Mouse (Mus musculus) small intestine, adult 2 months (tissue): ENCODE results near the gene Boll. TPM values are rescaled to one million over a fixed set of nuclear protein-coding genes. Genes with fewer than 3 reads are reported as not detected.
"Not testable (repeated sequence)": the region's sequence is repeated elsewhere in the genome, so short reads cannot be mapped to it uniquely, and the experiment has no call there.

Experiments
- H3K27ac ChIP-seq: fragments of 200-500 bp; 2 replicates; pipeline ENCODE4 v1.5.1; 2012; ENCODE audit warnings: low read depth, low read length, control low read depth, inconsistent platforms; ENCODE audit not compliant: insufficient read depth
- H3K27me3 ChIP-seq: fragments of 200-500 bp; 2 replicates; pipeline ENCODE4 v1.6.1; 2012; ENCODE audit warnings: mild to moderate bottlenecking, moderate library complexity, low read length, inconsistent platforms; ENCODE audit not compliant: control insufficient read depth, insufficient read depth
- H3K36me3 ChIP-seq: fragments of 200-500 bp; 2 replicates; pipeline ENCODE4 v1.6.1; 2012; ENCODE audit warnings: mild to moderate bottlenecking, low read length, control low read depth, inconsistent platforms; ENCODE audit not compliant: control insufficient read depth, insufficient read depth
- H3K4me1 ChIP-seq: fragments of 200-500 bp; 2 replicates; pipeline ENCODE4 v1.6.1; 2012; ENCODE audit warnings: low read length, inconsistent platforms, mixed read lengths; ENCODE audit not compliant: control insufficient read depth, insufficient read depth, insufficient read length
- H3K4me3 ChIP-seq: fragments of 200-500 bp; 2 replicates; pipeline ENCODE4 v1.5.1; 2012; ENCODE audit warnings: low read depth, mild to moderate bottlenecking, control low read depth, inconsistent platforms, low read length, moderate library complexity
- CTCF ChIP-seq: fragments of 200-500 bp; IDR thresholded peaks from 2 replicates; pipeline ENCODE4 v1.5.1; 2012; ENCODE audit warnings: low read depth, mild to moderate bottlenecking, control low read depth, inconsistent platforms, low read length, moderate library complexity, mixed read lengths; ENCODE audit not compliant: insufficient replicate concordance, insufficient read length; ENCODE audit errors: extremely low read depth
- POLR2A ChIP-seq: fragments of 200-500 bp; IDR thresholded peaks from 2 replicates; pipeline ENCODE4 v1.6.1; 2012; ENCODE audit warnings: low read depth, mild to moderate bottlenecking, control low read depth, inconsistent platforms, low read length, moderate library complexity
- WGBS: fragments of 180-500 bp; shearing (Covaris S2); methylation state at CpG from one replicate; pipeline ENCODE4 v1.1.7; 2018; 5-methylcytosine and 5-hydroxymethylcytosine counted together
- polyA plus RNA-seq: library from polyadenylated mRNA; depleted of rRNA; stranded (reverse); fragments of >200 nt; gene quantifications from 2 replicates; pipeline ENCODE4 v1.2.3, GENCODE M21; 2012

Boll gene
- polyA plus RNA-seq, 1 experiment: not detected

DNA sequence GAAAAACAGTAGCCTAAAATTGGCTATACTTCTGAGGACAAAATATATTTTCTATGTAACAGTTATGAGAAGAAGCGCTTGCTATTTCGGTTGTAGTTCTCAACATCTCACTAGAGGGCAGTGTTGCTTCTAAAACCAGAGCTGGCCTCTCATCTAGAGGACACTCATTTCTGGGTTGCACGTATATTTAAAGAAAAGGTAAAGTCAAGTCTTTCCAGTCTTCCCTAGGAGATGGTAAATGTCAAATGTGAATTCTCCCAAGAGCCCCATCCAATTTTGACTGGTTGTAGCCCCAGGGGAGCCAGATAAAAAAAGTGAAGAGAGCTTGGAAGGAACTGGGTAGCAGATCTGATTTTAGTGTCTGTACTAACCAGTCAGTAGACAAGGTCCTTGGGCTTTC is 41.2 kb upstream of the Boll start:
- H3K36me3 ChIP-seq: no peaks in the 10 kb centered on the region
- no peak overlapping the region for H3K27ac ChIP-seq
- WGBS: 2% methylated on average over 3 of the region's 3 CpGs
- no peak overlapping the region for H3K4me3 ChIP-seq
- peaks cover 5% of the 10 kb centered on the region; the same call in 1 of the 2 replicates for H3K4me1 ChIP-seq
- TF ChIP-seq CTCF (no peak), POLR2A (no peak)
- peaks cover 16% of the 10 kb centered on the region for H3K27me3 ChIP-seq

DNA sequence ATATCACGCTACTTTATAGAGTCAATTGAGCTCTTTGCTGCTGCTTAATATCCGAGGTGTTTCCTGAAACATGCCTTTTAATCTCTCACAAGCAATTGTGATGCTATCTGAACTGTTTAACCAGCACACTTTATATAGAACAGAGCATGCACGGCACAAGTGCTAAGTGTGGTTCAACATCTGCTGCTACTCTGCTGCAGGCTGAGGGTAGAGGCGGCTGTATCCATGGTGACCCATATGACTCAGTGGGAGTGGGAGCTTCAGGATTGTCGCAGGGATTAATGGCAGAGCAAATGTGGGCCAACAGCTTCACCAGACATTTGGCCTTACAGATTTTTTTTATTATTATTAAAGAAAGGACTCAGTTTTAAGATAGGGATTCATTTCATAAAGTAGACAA is 36.6 kb upstream of the Boll start:
- no peak overlapping the region for H3K27ac ChIP-seq
- 42% methylated on average over 5 of the region's 5 CpGs for WGBS
- TF ChIP-seq POLR2A (no peak), CTCF (no peak)
- no peak overlapping the region for H3K4me3 ChIP-seq
- H3K27me3 ChIP-seq: peaks cover under 1% of the 10 kb centered on the region; the same call in 1 of the 2 replicates
- no peaks in the 10 kb centered on the region for H3K4me1 ChIP-seq
- no peaks in the 10 kb centered on the region for H3K36me3 ChIP-seq

DNA sequence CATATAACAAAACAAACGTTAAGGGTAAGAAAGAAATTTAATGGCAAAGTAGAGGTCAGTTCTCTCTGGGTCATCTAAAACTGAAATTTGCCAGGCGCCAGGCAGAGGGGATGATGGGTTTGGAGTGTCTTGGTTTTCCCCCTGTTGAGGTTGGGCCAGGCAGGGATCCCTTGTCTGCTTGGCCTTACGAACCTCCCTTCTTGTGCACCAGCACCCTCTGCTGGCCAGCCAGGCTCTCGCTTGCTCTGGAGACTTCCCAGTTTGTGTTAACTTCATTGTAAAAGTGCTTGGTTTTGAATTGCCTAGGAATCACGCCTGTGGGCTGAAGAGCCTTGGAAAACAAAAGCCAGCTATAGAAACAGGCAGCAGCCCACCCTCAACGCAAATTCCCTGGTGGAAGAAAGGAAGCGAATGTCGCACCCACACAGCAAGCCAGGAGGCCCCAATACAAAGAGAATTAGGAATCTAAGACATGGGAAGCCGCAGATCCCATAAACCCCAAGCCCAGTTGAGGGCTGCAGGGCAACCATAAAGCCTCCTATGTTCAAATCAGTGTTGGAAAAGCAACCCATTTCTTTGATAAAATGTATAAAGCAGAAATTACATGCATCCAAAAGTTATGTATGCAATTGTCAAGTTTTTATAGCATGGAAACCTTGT is 20.0 kb upstream of the Boll start:
- H3K4me3 ChIP-seq: no peak overlapping the region
- H3K4me1 ChIP-seq: no peaks in the 10 kb centered on the region
- H3K27me3 ChIP-seq: no peaks in the 10 kb centered on the region
- peak; percentile 93 for TF ChIP-seq CTCF
- TF ChIP-seq POLR2A: 0 out of 2 replicates have a peak, but pooled peaks have one; percentile 9
- H3K36me3 ChIP-seq: no peaks in the 10 kb centered on the region
- WGBS: 17% methylated on average over 9 of the region's 9 CpGs
- H3K27ac ChIP-seq: no peak overlapping the region

DNA sequence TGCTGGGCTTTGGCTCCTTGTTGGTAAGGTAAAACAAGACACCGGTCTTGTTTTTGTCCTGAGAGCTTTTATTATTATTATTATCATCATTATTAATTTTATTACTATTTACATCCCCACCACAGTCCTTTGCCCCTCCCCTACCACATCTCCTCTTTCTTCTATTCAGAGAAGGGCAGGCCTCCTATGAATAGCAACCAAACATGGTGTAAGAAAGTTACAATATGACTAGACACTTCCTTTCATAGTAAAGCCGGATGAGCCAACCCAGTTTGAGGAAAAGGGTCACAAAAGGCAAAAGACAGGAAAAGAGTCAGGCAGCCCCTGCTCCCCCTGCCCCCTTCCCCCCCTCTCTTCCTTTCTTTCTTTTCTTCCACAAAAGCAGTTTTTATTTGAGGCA is 17.3 kb upstream of the Boll start:
- TF ChIP-seq CTCF: no peak
- TF ChIP-seq POLR2A: no peak
- Histone ChIP-seq H3K4me1 (no peaks in the 10 kb centered on the region), H3K36me3 (no peaks in the 10 kb centered on the region), H3K27ac (no peak overlapping the region), H3K4me3 (no peak overlapping the region), H3K27me3 (no peaks in the 10 kb centered on the region)
- WGBS: 60% methylated on average over 2 of the region's 2 CpGs

DNA sequence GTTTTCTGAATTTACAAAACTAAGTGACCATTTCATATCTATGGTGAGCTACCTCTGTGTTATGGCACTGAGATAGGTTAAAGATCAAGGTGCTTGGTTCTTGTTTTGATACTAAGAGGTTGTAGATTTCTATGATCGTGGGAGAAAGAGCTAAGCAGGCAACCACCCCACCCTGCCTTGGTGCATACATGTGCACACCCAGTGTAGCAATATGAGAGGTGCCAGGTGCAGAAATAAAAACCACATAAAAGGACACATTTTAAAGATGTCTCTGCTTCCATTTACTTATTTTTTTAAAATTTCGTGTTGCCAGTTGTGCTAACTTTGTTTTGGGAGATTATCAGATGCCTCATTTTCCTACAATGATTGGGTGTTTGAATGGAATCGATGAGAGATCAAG is 9.4 kb upstream of the Boll start:
- Histone ChIP-seq H3K36me3 (no peaks in the 10 kb centered on the region), H3K4me3 (no peak overlapping the region), H3K27me3 (no peaks in the 10 kb centered on the region), H3K4me1 (no peaks in the 10 kb centered on the region), H3K27ac (no peak overlapping the region)
- TF ChIP-seq POLR2A: no peak
- no peak for TF ChIP-seq CTCF
- WGBS: 83% methylated on average over 3 of the region's 3 CpGs

DNA sequence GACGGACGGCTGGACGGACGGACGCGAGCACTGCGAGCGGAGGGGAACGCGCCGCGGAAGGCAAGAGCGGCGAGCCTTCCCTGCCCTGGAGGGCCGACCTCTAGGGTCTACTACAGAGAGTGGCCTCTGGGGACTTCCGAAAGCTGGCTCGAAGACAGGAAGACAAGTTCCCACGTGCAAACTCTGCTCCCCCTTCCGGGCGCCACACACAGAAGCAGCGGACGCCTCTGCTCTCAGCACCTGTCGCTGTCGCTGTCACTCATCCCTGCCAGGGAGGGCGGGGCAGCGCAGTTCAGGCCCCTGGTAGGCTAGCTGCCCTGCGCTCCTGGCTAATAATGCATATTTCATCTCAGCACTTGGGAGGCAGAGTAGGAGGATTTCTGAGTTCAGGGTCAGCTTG is 317 bp upstream of the Boll start:
- 3% methylated on average over 26 of the region's 27 CpGs for WGBS
- no peak for TF ChIP-seq POLR2A
- no peaks in the 10 kb centered on the region for H3K36me3 ChIP-seq
- H3K27ac ChIP-seq: no peak overlapping the region
- H3K4me1 ChIP-seq: no peaks in the 10 kb centered on the region; the same call in 1 of the 2 replicates
- H3K27me3 ChIP-seq: peaks cover 10% of the 10 kb centered on the region; the same call in 1 of the 2 replicates
- H3K4me3 ChIP-seq: peak overlapping the region; percentile 69

DNA sequence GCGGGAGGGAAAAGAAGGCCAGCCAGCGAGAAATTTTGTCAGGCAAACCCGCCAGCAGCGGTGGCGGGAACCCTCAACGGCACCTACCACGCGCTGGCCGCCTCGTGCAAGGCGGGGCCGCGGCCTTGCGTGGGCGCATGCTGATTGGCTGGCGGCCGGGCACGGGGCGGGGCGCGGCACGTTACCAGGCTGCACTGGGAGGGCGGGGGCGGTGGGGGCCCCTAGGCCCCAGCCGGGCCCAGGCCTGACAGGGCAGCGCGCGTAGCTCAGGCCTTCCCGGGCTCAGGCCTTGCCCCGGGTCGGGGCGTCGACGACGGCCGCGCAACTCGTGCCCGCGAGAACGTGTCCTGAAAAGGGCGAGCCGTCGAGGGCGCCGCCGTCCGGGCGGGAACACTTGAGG is 635 bp downstream of the Boll start:
- 64% methylated on average over 49 of the region's 49 CpGs for WGBS
- H3K4me1 ChIP-seq: no peaks in the 10 kb centered on the region; the same call in 1 of the 2 replicates
- peaks cover 10% of the 10 kb centered on the region; the same call in 1 of the 2 replicates for H3K27me3 ChIP-seq
- no peak overlapping the region for H3K4me3 ChIP-seq
- TF ChIP-seq POLR2A: no peak
- TF ChIP-seq CTCF: no peak
- no peak overlapping the region for H3K27ac ChIP-seq
- H3K36me3 ChIP-seq: no peaks in the 10 kb centered on the region

DNA sequence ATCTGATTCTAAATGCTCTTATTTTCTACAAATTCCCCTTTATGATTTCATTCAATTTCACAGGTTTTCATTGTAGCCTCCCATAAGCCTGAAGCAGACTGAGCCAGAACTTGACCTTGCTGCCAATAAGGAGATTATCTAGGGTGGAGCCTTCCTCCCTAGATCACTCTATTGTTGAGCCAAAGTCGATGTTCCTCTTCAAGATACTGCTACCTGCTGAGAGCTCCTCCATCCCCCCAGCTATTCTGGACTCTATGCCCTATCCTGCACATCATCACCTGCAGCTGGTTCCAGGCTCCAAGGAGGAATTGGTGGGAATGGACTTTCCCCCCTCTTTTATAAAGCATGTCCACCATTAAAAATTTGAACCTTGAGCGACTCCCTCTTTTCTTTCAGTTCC is 11.4 kb downstream of the Boll start:
- not testable (repeated sequence) for H3K4me1 ChIP-seq, H3K36me3 ChIP-seq, H3K27ac ChIP-seq, H3K27me3 ChIP-seq, H3K4me3 ChIP-seq
- WGBS: 69% methylated on average over 2 of the region's 2 CpGs

DNA sequence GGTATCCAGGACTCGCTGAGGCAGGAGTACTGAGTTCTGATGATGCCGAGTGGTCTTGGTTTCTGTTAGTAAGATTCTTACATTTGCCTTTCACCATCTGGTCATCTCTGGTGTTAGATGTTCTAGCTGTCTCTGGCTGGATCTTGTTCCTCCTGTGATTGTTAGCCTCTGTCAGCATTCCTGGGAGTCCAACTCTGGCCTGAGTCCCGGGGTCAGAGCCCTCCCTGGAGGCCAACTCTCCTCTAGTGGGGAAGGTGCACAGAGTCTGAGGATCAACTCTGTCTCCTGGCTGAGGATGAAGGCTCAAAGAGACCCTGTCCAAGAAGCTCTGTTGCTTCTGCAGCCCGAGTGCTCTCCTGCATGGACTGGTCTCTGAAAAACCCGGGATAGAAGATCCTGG is 37.8 kb downstream of the Boll start:
- not testable (repeated sequence) for H3K4me3 ChIP-seq, H3K27ac ChIP-seq, H3K36me3 ChIP-seq, H3K27me3 ChIP-seq, H3K4me1 ChIP-seq
- 83% methylated on average over 5 of the region's 5 CpGs for WGBS
